11 mouse cellular contexts compared by ENCODE assay signal in genomic region chr7:30812291-30812807, GRCm38 (mm10). TPM values are rescaled to one million over a fixed set of nuclear protein-coding genes. Genes with fewer than 3 reads are reported as not detected.
DNase-seq lines count a peak whose midpoint lies in the region; ATAC-seq and TF ChIP-seq lines count a peak whose summit lies in the region.
"Had no signal": no experiment of that assay in that cellular context is flagged by ENCODE, and none has a peak within 500 bp of the region (broad histone marks: within the 10 kb centered on the region; RNA-seq: fewer than 3 reads in every experiment).

No protein-coding gene starts in this region.

- H3K36me3 ChIP-seq in hindbrain, embryonic 13.5 days, result no peaks in the 10 kb centered on the region
- no peaks in the 10 kb centered on the region for H3K36me3 ChIP-seq in hindbrain, embryonic 10.5 days

- WGBS in hindbrain, embryonic 13.5 days, result 50% methylated on average over 6 of the region's 6 CpGs
- WGBS in hindbrain, embryonic 10.5 days, result 72% methylated on average over 6 of the region's 6 CpGs

- no peak overlapping the region for H3K4me2 ChIP-seq in hindbrain, embryonic 13.5 days

- TF ChIP-seq POLR2A in bone marrow macrophage, adult 2 months (IDR thresholded peaks at IDR 0.05; ENCODE audit: borderline replicate concordance, low read depth, low read length), result 0 out of 2 replicates have a peak, but pooled peaks have one; percentile 17

- no peak for DNase-seq in hindbrain, embryonic 10.5 days (ENCODE audit: low spot score)
- DNase-seq in layer of hippocampus, adult 9-11 months, result peak; percentile 19
- DNase-seq in cerebellum, adult 11 months, result no peak
- DNase-seq in cerebellum, postnatal 36 days, result no peak
- no peak for DNase-seq in thymus, postnatal 4 days

- no peaks in the 10 kb centered on the region for H3K9me3 ChIP-seq in hindbrain, embryonic 13.5 days
- H3K9me3 ChIP-seq in hindbrain, embryonic 10.5 days, result 0 out of 2 replicates have a peak, but pooled peaks cover 2% of the 10 kb centered on the region

- no peak overlapping the region for H3K4me3 ChIP-seq in hindbrain, embryonic 13.5 days
- H3K4me3 ChIP-seq in hindbrain, embryonic 10.5 days, result no peak overlapping the region
- no peak overlapping the region for H3K4me3 ChIP-seq in bone marrow macrophage, adult 2 months (ENCODE audit: insufficient read depth, low read length)

- no peak for ATAC-seq in hindbrain, embryonic 13.5 days (ENCODE audit: low FRiP score)
- peak; percentile 77 for ATAC-seq in megakaryocyte, adult 5-6 weeks (ENCODE audit: poor library complexity, severe bottlenecking)

- TF ChIP-seq CTCF in bone marrow macrophage, adult 2 months (IDR thresholded peaks at IDR 0.05; ENCODE audit: low read depth, low read length), result no peak

- H3K27me3 ChIP-seq in hindbrain, embryonic 13.5 days, result no peaks in the 10 kb centered on the region
- no peaks in the 10 kb centered on the region for H3K27me3 ChIP-seq in hindbrain, embryonic 10.5 days (ENCODE audit: insufficient read depth, poor library complexity, severe bottlenecking)
- H3K27me3 ChIP-seq: CH12.LX had no signal

- H3K4me1 ChIP-seq in hindbrain, embryonic 13.5 days (replicated peaks), result peaks cover 6% of the 10 kb centered on the region; the same call in 1 of the 2 replicates
- H3K4me1 ChIP-seq in hindbrain, embryonic 10.5 days (replicated peaks), result 0 out of 2 replicates have a peak, but pooled peaks cover 6% of the 10 kb centered on the region
- peaks cover 24% of the 10 kb centered on the region for H3K4me1 ChIP-seq in bone marrow macrophage, adult 2 months (ENCODE audit: control insufficient read depth, insufficient read depth, low read length)

- H3K9ac ChIP-seq in hindbrain, embryonic 13.5 days, result no peak overlapping the region

- peak overlapping the region; percentile 35; the same call in 1 of the 2 replicates for H3K27ac ChIP-seq in hindbrain, embryonic 13.5 days
- H3K27ac ChIP-seq in hindbrain, embryonic 10.5 days, result no peak overlapping the region
- peak overlapping the region; percentile 97 for H3K27ac ChIP-seq in bone marrow macrophage, adult 2 months (ENCODE audit: insufficient read depth, low read depth, low read length)

RNA-seq across cellular contexts. Expression of gene Ffar2, which starts 11.2 kb away (rescaled TPM):
- polyA plus RNA-seq in hindbrain, embryonic 13.5 days (2015; fragmentation: Nextera tagmentation; extraction: Ambion mirVana), result 0.22 TPM in 1 of 2 replicates, not detected in the other
- polyA plus RNA-seq in hindbrain, embryonic 10.5 days (2016; fragmentation: Nextera tagmentation; extraction: Ambion mirVana), result not detected in 2 replicates
- not detected in 2 replicates for polyA plus RNA-seq in bone marrow macrophage, adult 2 months (2012; ENCODE audit: insufficient read depth, insufficient read length, missing spikeins)
- total RNA-seq in megakaryocyte, adult 5-6 weeks (2015), result 3.4 and 4.0 TPM in 2 replicates
- total RNA-seq in megakaryocyte, adult 5-6 weeks (2017), result 12.2 and 15.3 TPM in 2 replicates
- total RNA-seq: left cerebral cortex, postnatal 25 days had no signal

RNA-seq across cellular contexts. Expression of gene Krtdap, which starts 24.7 kb away (rescaled TPM):
- 1.1 TPM in 1 of 2 replicates, not detected in the other for polyA plus RNA-seq in hindbrain, embryonic 13.5 days (2015; fragmentation: Nextera tagmentation; extraction: Ambion mirVana)
- polyA plus RNA-seq in hindbrain, embryonic 10.5 days (2016; fragmentation: Nextera tagmentation; extraction: Ambion mirVana), result not detected in 2 replicates
- not detected in 2 replicates for polyA plus RNA-seq in bone marrow macrophage, adult 2 months (2012; ENCODE audit: insufficient read depth, insufficient read length, missing spikeins)
- total RNA-seq in megakaryocyte, adult 5-6 weeks (2015), result not detected in 2 replicates
- total RNA-seq in megakaryocyte, adult 5-6 weeks (2017), result not detected in 2 replicates
- total RNA-seq: CH12.LX; left cerebral cortex, postnatal 25 days had no signal

RNA-seq across cellular contexts. Expression of gene Ffar3, which starts 43.6 kb away (rescaled TPM):
- 0.13 TPM in 1 of 2 replicates, not detected in the other for polyA plus RNA-seq in hindbrain, embryonic 13.5 days (2015; fragmentation: Nextera tagmentation; extraction: Ambion mirVana)
- polyA plus RNA-seq in hindbrain, embryonic 10.5 days (2016; fragmentation: Nextera tagmentation; extraction: Ambion mirVana), result not detected in 2 replicates
- polyA plus RNA-seq in bone marrow macrophage, adult 2 months (2012; ENCODE audit: insufficient read depth, insufficient read length, missing spikeins), result not detected in 2 replicates
- total RNA-seq in megakaryocyte, adult 5-6 weeks (2015), result not detected in 2 replicates
- not detected in 2 replicates for total RNA-seq in megakaryocyte, adult 5-6 weeks (2017)
- total RNA-seq: CH12.LX; gastrocnemius, adult 8-10 months; left cerebral cortex, postnatal 25 days had no signal

RNA-seq across cellular contexts. Expression of gene Dmkn, which starts 48.8 kb away (rescaled TPM):
- 0.52 and 0.70 TPM in 2 replicates for polyA plus RNA-seq in hindbrain, embryonic 13.5 days (2015; fragmentation: Nextera tagmentation; extraction: Ambion mirVana)
- 0.59 TPM in 1 of 2 replicates, not detected in the other for polyA plus RNA-seq in hindbrain, embryonic 10.5 days (2016; fragmentation: Nextera tagmentation; extraction: Ambion mirVana)
- polyA plus RNA-seq in bone marrow macrophage, adult 2 months (2012; ENCODE audit: insufficient read depth, insufficient read length, missing spikeins), result 1.7 and 3.6 TPM in 2 replicates
- total RNA-seq in megakaryocyte, adult 5-6 weeks (2015), result 15.1 and 17.1 TPM in 2 replicates
- total RNA-seq in megakaryocyte, adult 5-6 weeks (2017), result 24.6 and 25.7 TPM in 2 replicates
- total RNA-seq: CH12.LX had no signal

RNA-seq across cellular contexts. Expression of gene Ffar1, which starts 49.0 kb away (rescaled TPM):
- not detected in 2 replicates for polyA plus RNA-seq in hindbrain, embryonic 13.5 days (2015; fragmentation: Nextera tagmentation; extraction: Ambion mirVana)
- polyA plus RNA-seq in hindbrain, embryonic 10.5 days (2016; fragmentation: Nextera tagmentation; extraction: Ambion mirVana), result not detected in 2 replicates
- not detected in 2 replicates for polyA plus RNA-seq in bone marrow macrophage, adult 2 months (2012; ENCODE audit: insufficient read depth, insufficient read length, missing spikeins)
- 0.09 TPM in 1 of 2 replicates, not detected in the other for total RNA-seq in megakaryocyte, adult 5-6 weeks (2015)
- 0.07 TPM in 1 of 2 replicates, not detected in the other for total RNA-seq in megakaryocyte, adult 5-6 weeks (2017)
- total RNA-seq: gastrocnemius, adult 8-10 months; left cerebral cortex, postnatal 25 days had no signal
